Mouse (Mus musculus) layer of hippocampus, postnatal 36 days (tissue): ENCODE measurements around the gene Pycr2. TPM values are rescaled to one million over a fixed set of nuclear protein-coding genes. Genes with fewer than 3 reads are reported as not detected.
"Not testable (repeated sequence)": the region's sequence is repeated elsewhere in the genome, so short reads cannot be mapped to it uniquely, and the experiment has no call there.

Source experiments
- DNase-seq, 2 experiments: peaks; one replicate each; pipeline ENCODE4 v3.0.0; 2022
- total RNA-seq, 2 experiments: library from RNA; stranded (reverse); gene quantifications; 2 replicates each; pipeline ENCODE4 v1.2.3; 2021

Gene Pycr2
- total RNA-seq, 2 experiments from 2014 or later, result 40.4 to 43.2 TPM

GRCm38 (mm10) chr1:180905876-180906275 is 1.8 kb downstream of the Pycr2 start:
- DNase-seq, result no peak

DNA sequence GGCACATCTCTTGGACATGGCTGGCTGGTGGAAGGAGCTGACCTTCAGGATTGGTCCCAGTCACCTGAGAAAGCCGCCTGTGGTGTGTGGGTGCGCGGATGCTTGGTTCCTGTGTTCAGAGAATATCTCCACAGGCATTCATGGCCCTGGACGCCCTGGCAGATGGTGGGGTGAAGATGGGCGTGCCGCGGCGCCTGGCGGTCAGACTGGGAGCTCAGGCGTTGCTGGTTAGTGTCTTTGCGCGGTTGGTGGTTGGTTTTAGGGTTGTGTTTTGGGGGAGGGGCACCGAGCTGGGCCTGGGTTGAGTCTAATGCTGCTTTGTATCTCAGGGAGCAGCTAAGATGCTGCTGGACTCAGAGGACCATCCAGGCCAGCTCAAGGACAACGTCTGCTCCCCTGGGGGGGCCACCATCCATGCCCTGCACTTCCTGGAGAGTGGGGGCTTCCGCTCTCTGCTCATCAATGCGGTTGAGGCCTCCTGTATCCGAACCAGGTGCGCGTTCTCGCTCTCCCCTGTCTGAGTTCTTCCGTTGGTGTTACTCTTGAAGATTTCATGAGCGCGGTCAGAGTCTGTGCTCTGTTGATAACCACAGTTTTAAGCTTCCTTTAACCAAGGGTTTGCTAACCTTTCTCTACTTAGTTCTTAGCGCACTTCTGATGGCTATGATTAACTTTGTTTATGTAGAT is 2.5 kb downstream of the Pycr2 start:
- DNase-seq, result no peak

DNA sequence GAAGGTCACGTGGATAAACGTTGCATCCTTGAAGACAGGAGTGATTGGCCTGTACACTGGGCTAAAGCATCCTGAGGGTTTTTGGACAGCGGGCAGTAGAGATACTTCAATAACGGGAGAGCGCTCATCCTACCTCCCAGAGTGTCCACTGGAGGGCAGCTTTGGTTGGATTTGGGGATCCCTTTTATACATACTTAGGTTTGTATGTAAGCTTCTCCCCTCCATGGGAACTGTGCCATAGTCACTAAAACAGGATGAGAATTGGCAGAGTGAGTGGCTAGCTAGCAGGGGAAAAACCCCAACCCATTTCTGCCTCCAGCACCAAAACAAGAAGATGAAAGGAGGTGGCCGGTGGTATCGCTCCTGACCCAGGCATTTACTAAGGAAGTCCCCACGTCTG is 7.0 kb downstream of the Pycr2 start:
- no peak for DNase-seq

DNA sequence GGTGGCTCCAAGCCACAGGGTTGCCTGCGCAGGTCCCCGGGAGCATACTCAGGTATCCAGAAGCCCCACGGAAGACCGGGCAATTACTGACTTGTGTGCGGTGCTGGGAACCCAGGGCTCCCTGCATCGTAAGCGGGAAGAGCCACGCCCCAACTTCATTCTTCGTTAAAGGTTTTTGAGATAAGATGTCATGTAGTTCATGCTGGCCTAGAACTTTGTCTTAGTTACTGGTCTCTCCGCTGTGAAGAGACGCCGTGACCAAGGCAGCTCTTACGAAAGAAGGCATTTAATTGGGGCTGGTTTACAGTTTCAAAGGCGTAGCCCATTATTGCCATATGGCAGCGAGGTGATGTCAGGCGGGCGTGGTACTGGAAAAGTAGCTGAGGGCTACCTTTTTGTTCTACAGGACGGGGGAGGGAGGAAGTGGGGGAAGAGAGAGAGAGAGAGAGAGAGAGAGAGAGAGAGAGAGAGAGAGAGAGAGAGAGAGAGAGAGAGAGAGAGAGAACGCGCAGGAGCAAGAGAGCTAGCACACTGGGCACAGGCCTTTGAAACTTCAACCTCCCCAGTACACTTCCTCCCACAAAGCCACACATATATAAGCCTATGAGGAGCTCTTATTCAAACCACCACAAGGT is 7.7 kb downstream of the Pycr2 start:
- no peak for DNase-seq

DNA sequence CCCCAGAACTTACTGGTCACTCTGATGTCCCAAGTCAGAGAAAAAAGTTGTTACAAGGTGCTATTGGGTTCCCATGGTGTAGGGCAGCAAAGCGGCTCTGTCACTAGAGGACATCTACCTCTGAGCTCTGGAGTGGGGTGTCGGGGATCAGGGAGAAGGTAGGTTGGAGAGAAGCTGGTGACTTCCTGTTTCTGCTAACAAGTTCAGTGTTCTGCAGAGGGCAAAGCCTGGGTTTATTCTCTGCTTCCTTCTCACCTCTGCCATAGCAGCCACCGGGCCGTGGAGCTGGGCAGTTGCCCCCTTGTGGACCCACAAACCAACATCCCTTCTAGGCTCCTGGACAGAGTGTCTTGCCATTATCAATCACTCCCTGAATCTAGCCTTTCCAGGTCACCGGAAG is 8.7 kb downstream of the Pycr2 start:
- no peak for DNase-seq

DNA sequence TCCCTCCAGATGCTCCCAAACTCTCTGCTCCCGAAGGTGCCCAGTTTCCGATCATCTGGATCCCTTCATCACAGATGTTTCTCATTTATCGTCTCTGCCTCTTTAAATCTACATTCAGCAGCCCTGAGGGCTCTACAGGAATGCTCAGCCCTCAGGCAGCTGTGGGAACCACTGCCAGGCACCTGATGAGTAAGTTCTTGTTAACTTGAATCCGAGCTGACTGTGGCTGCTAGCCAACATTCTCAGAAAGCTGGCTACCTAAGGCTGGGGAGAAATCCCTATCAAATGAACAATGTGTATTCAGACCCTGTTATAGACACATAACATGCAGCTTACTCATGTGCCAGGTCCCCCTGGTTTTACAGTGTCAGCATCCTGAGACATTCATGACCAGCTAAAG is 9.7 kb downstream of the Pycr2 start:
- no peak for DNase-seq

- DNase-seq, result no peak
Measured at GRCm38 (mm10) chr1:180916425-180916824, 12.3 kb downstream of the Pycr2 start.

DNA sequence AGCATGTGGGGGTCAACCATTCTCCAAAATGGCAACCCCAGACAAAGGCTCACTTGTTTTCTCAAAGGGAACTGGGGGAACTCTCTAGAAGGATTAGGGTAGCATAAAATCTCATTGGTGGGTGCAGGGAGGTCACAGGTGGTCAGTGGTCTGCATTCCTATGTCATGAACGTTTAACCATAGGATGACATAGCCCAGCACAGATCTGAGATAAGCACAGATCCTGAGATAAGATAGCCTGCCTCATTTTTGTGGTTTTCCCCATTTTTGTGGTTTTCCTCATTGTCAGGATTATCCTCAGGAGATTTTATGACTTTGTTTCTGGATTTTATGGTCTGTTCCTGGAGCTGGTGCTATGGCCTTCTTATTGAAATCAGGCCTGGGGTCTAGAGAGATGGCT is 13.0 kb downstream of the Pycr2 start:
- DNase-seq, result no peak

GRCm38 (mm10) chr1:180919686-180920085 is 15.6 kb downstream of the Pycr2 start:
- DNase-seq, result no peak

- DNase-seq, result no peak
Measured at GRCm38 (mm10) chr1:180922273-180923048, 18.4 kb downstream of the Pycr2 start.

- no peak for DNase-seq
Measured at GRCm38 (mm10) chr1:180924737-180925136, 20.6 kb downstream of the Pycr2 start.

DNA sequence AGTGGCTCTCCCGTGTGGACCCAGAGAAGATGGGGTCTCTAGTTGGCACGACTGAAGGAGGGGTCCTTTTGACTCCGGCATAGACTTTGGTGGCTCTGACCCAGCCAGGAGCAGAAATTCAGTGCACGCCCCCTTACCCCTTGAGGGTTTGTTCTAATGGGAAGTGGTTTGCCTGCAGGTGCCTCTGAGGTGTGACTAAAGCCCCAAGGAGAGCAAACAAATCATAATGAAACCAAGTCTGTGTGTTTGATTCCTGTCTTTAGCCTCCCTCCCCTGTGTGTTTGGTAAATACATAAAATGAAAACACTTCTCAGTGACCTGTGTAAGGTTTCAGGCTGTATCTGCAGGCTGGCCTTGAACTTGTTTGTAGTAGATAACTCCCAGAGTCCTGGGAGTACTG is 22.2 kb downstream of the Pycr2 start:
- no peak for DNase-seq

- DNase-seq, result no peak
Measured at GRCm38 (mm10) chr1:180929599-180929998, 25.5 kb downstream of the Pycr2 start.

GRCm38 (mm10) chr1:180931106-180931505 is 27.0 kb downstream of the Pycr2 start:
- DNase-seq, result no peak

GRCm38 (mm10) chr1:180933659-180934058 is 29.6 kb downstream of the Pycr2 start:
- DNase-seq, result no peak

DNA sequence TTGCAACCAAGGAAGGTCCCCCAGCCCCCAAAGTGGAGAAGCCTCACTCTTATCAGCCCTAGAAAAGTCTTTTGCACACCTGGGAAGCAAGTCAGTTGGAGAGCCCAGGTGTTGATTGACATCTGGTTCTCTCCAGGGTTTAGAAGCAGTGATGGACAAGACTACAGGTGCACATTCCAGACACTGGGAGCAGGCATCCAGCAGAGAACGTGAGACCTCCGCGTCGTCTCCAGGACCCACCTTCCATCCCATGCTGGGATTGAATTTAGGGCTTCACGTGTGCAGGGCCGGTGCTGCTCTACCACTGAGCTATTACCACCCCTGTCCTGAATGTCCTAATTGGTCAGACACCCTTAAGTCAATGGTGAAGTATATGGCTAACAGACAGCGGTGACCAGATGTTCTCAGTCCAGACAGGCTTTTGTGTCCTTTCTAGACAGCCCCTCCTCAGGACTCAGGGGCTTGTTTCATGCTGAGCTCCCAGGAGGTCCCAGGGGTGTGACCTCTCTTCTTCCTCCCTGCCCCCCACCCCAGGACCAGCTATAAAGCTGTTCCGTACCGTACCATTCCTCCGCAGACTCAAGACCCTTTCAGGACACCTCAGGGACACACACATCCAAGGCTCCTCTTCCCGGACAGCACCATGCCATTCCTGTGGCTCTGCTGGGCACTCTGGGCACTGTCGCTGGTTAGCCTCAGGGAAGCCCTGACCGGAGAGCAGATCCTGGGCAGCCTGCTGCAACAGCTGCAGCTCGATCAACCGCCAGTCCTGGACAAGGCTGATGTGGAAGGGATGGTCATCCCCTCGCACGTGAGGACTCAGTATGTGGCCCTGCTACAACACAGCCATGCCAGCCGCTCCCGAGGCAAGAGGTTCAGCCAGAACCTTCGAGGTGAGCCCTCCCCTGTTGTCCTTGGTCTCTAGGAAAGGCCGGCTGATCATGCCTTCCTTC is 30.6 kb downstream of the Pycr2 start, which contains the start of gene Lefty1:
TSS of gene Lefty1 (plus strand) at position 556 of the 953 bp plus-strand sequence.
- DNase-seq, result no peak

DNA sequence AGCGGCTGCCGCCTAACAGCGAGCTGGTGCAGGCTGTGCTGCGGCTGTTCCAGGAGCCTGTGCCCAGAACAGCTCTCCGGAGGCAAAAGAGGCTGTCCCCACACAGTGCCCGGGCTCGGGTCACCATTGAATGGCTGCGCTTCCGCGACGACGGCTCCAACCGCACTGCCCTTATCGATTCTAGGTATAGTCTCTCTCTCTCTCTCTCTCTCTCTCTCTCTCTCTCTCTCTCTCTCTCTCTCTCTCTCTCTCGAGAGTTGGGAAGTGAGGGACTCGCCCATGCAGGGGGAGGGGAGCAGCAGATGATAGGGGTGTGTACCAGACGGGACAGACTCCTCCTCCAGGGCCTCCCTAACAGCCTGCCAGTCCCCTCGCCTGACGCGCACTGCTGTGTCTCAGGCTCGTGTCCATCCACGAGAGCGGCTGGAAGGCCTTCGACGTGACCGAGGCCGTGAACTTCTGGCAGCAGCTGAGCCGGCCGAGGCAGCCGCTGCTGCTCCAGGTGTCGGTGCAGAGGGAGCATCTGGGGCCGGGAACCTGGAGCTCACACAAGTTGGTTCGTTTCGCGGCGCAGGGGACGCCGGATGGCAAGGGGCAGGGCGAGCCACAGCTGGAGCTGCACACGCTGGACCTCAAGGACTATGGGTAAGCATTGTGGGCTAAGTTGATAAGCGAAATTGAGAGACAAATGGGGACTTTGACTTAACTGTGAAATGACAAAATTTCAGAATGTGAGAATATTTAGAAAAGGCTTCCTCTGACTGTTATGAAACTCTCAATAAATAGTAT is 32.7 kb downstream of the Pycr2 start:
- not testable (repeated sequence) for DNase-seq

DNA sequence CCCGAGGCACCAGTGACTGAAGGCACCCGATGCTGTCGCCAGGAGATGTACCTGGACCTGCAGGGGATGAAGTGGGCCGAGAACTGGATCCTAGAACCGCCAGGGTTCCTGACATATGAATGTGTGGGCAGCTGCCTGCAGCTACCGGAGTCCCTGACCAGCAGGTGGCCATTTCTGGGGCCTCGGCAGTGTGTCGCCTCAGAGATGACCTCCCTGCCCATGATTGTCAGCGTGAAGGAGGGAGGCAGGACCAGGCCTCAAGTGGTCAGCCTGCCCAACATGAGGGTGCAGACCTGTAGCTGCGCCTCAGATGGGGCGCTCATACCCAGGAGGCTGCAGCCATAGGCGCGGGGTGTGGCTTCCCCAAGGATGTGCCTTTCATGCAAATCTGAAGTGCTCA is 33.5 kb downstream of the Pycr2 start:
- not testable (repeated sequence) for DNase-seq

GRCm38 (mm10) chr1:180938781-180939180 is 34.7 kb downstream of the Pycr2 start:
- not testable (repeated sequence) for DNase-seq

GRCm38 (mm10) chr1:180940776-180941460 is 36.8 kb downstream of the Pycr2 start:
- no peak for DNase-seq

DNA sequence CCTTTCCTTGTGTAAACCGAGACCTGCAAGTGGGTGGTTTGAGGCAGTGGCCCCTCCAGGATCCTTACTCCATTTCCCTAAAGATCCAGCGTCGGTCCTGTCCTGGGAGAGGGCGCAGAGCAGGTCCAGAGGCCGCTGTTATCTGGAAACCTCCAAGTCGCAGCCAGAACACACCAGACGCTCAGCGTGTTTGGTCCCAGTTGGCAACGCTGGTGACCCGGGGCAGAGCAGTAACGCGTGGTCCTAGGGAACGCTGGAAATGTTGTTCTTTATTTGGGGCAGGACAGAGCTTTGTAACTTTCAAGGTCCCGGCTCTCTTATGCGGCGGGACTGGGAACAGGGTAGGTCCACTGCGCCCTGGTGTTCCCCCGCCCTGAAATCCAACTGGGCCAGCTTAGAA is 37.6 kb downstream of the Pycr2 start:
- DNase-seq, result no peak
